Mouse (Mus musculus) spleen, postnatal 10 days (tissue): ENCODE measurements around the gene a.

Experiments used
- DNase-seq, 2 experiments: peaks; one replicate each; pipeline ENCODE4 v3.0.0; 2021 to 2022; ENCODE audit warnings: low spot score in 2 of 2

a gene

DNA sequence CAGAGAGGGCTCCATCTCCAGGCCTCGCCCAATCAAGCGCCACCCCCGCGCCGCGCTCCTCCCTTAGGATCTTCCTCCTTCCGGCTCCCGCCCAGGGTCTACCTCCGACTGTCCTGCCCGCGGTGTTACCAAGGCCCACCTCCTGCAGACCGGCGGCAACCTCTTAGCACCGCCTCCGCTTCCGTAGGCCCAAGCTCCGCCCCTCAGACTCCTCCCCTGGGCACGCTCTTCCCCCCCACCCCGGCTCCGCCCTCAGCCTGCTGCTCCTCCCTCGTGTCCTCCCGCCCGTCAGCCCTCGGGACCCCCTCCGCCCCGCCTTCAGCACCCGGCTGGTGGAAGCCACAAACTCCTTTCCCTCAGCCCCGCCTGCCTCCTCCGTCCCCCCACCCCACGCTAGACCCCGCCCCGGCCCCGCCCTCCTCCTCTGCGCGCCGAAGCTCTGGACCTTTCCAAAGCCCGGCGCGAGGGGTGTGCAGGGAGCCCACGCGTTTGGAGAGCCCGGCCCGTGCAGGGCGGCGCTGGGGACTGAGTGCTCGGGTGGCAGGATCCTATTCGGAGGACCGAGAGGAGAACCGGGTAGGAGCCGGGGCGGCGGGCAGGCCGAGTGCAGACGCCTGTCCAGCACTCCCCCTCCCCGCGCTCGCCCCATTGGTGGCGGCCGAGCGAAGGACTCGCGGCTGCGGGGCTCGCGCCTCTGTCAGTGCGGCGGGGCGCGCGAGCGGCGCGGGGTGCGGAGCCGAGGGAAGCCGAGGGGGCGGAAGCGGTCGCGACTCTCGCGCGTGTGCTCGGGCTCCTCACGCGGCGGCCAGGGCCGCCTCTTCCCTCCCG, at the start of gene a, which contains the start of gene Raly:
Gene a (plus strand): TSS at position 747 of the 828 bp plus-strand sequence.
Gene Raly (plus strand): TSS at position 441 of the 828 bp plus-strand sequence.
- DNase-seq, result peak; percentile 96 to 99

DNA sequence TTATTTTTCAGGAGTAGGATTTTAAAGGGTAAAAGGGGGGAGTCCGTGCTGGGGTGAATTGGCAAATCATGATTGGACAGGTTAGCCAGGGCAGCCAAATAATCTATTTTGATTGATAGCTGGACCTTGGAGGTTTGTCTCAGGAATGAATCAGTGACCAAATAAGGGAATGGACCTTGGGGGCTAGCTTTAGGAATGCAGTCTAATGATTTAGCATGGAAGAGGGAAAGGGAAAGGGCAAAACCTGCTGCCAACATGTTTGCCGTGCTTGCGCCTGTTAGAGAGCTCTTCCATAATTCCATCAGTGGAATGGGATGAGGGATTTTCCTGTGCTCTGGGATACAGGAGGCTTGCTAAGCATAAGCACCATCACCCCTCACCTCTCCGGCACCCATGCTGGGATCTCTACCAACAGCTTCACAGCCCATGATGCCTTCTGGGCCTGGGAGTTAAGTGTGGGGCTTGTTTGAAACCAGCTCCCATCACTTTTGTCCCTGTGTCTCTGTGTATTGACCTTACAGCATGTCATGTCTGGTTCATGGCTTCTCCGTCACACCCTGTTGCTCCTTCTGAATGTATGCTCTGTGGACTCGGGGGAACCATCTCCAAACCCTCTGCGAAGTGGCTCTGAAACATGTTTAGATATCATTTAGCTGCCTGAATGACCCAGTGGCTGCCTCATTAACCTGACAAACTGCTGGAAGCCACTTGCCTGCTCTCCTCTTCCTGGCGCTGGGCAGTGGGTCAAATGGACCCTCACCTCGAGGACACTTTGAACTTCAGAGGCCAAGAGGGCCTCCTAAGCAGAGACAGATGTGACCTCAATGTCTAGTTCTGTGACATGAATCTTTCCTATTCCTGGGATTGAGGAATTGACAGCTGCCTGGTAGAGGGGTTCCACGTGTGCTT, 48.0 kb upstream of the a start:
- DNase-seq, result no peak

DNA sequence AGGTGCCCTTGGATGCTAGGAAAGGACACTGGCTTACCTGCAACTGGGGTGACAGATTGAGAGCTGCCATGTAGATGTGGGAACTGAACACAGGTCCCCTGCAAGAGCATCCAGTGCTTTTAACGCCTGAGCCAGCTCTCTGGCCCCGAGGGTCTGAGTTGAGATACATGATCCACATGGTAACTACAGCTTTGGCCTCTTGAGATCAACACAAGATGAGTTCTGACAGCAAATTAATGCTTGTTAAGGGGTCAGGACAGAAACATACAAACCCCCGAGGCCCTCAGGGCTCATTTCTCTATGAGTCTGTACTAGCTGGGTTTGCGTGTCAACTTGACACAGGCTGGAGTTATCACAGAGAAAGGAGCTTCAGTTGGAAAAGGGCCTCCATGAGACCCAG, 47.3 kb upstream of the a start:
- no peak for DNase-seq

DNA sequence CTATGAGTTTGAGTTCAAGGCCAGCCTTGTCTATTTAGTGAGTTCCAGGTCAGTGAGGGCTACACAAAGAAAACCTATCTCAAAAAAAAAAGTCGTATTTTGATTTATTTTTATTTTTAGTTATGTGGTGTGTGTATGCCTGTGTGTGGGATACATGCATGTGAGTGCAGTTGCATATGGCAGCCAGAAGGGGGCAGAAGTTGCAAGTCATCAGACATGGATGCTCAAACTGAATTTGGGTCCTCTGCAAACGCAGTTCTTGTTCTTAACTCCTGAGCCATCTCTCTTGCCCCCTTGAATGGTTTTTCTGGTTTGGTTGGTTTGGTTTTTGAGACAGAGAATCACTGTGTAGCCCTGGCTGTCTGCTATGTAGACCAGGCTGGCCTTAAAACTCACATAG, 42.8 kb upstream of the a start:
- DNase-seq, result no peak

DNA sequence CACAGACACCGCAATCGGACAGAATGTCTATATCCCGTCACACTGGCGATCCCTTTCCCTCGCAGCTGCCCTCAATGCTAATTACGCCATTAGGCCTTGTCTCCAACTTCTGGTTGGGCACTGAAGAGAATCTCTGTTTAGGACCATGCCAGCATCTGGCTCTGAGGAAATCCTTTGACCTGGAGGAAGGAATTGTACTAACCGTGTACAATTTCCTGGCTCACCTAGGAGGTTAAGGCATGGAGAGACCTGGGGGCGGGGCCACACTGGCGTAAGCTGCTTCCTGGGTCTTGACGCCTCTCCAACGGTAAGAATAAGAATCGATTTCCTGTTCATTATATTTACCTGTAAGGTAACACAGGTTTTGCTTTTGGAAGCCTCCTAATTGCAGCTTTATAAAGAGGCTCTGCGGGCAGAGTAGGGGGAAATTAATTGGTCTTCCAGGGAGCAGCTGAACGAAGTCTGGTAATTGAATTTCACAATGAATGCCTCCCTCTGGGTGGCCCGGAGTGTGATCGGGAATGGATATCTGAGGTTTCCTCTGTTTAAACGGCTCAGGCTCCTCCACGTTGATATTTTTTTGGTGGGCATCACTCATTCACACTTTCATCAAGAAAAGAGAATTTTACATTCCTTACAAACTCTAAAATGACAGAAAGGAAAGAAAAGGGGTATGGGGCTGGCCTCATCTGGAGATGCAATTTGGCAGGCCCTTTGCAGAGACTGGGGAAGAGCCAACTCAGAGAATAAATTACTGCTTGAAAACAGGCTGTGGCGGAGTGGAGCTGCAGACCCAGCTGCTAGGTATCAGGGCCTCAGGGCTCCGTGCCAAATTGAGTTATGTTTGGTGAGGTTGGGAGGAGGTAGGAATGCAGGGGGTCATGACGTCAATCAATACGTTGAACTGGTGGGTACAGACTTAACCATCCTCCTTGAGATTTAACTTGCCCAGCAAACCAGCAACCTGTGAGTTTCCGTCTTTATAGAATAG, 41.9 kb upstream of the a start:
- no peak for DNase-seq

DNA sequence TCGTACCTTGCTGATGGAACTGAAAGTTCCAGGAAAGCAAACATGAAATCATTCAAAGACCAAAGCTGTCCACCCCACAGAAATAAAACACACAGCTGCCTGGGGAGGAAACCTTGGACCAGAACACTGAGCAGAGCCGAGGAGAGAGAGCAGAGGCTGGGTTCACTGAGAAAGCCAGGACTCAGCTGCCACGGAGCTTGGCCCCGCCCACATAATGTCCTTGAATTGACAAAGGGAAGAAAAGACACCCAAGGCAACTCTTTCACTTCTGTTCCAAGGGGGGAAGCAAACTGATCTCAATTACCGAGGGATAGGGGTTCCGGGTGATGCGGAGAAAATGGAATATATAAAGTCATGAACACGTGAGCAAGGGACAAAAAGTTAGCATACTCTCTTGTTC, 39.3 kb upstream of the a start:
- no peak for DNase-seq

DNA sequence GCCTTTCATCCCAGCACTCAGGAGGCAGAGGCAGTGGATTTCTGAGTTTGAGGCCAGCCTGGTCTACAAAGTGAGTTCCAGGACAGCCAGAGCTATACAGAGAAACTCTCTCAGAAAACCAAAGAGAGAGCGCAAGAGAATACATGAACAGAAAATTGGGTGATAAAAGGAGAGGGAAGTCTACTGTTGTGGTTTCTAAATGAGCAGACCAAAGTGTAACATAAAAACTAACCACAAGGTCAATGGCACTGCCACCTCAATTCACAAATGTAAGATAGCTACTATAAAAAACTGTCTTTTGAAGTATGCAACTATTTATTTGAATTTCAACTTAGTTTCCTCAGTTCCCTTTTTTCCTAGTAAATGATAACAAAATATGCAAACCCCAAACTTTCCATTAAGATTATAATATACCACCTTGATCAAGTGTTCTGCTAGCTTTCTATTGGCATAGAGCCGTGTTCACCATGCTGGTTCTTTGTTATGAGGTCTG, 37.1 kb upstream of the a start:
- DNase-seq, result no peak

DNA sequence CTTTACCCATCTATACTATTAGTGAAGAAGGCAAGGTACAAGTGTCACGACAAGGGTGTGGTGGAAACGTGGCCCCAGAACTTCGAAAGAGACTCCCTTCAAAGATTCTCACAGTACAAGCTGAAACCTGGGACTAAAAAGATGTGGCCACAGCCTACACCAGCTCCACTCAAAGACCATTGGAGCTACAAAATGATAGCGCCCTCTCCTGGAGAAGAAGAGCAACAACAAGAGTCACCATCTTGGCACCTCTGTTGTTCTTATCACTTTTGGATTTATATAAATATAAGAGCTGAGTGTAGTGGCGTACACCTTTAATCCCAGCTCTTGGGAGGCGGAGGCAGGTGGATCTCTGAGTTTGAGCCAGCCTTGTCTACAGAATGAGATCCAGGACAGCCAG, 35.4 kb upstream of the a start:
- no peak for DNase-seq

DNA sequence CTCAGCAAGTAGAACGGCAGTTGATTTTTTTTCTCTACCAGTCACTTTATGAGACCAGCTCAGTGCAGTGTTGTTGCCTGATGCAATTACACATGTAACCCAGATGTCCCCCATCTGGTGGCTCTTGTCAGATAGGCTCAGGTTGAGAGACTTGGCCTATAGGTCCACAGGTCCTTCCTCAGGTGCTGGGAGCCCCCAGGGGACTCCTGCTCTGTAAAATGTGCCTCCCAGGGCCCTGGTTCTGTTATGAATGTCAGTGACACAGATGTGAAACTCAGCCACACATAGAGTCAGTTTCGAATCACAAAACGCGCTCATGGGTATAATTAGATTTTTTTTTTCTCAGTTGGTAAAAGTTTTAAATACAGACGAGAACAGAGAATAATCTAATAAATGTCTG, 33.5 kb upstream of the a start:
- peak in 1 of 2 experiments; percentile 22 for DNase-seq

DNA sequence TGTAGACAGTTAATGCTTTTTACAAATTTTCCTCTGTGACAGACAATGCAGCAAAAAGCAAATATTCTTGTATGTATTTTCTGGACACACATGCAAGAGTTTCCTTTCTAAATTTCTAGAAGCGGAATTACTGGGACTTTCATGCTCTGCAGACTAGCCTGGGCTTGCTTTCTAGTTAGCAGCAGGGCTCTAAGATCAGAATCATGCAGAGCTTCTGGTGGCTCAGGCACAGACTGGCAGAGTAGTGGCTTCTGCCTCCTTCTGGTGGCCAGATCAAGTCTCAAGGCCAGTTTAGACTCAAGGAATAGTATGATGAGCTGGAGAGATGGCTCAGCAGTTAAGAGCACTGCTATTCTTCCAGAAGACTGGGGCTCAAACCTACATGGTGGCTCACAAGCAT, 32.7 kb upstream of the a start:
- DNase-seq, result no peak

DNA sequence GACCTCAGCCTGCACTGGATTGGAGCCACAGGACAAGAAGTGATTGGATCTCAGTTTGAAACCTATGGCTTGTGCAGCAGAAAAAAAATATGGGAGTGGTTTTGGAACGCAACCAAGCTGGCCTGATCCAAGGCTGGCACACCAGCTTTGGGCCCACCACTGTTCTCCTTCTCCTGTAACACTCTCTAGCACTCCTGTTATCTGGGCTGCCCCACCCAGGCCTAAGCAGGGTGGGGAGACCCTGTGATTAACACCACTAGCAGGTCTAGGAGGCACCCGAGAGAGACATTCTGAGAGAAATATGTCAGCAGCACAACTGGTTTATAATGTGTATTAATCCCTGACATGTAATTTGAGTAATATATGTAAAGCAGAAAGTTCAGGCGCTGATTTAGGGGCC, 28.0 kb upstream of the a start:
- DNase-seq, result no peak

DNA sequence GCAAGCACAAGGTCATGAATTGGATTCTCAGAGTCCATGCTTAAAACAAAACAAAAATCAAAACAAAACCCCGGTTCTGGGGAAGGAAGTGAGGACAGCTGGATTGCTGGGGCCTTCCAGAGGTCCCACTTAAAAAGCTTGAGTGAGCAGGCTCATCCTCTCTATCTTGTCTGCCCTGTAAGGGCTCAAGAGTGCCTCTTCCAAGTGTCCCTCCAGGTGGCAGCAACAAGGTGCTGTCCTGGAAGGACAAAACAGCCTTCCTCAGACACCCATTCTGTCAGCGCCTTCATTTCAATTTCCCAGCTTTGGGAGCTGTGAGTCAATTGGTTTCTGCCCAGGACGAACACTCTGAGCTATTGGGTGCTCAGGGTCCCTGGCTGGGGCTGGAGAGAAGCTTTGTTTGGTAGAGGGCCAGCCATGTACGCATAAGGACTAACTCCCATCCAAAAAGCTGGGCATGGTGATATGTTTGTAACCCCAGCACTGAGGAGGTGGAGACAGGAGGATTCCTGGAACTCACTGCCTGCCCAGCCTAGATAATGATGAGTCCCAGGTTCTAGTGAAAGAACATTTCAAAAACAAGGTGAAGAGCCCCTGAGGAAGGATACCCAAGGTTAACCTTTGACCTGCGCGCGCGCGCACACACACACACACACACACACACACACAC, 26.2 kb upstream of the a start:
- DNase-seq, result peak; percentile 35 to 36

DNA sequence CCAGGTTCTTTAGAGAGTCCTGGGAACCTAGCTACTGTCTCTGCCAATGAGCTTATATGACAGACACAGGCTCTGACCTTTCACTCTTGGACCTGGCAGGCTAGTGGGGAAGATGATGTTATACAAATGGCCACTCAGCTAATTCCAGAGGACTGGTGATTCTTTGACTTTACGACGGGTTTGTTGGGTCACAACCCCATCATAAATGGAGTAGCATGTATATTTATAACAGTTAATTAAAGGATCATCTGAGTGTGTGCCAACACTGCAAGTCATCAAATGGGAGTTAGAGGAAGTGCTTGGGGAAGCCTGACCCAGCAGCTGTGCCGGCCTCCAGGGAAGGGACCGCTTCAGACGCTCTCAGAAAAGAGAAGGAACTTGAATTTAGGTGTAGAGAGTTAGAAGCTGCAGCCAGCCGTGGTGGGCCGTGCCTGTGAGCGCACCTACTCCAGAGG, 25.6 kb upstream of the a start:
- peak in 1 of 2 experiments; percentile 31 for DNase-seq

DNA sequence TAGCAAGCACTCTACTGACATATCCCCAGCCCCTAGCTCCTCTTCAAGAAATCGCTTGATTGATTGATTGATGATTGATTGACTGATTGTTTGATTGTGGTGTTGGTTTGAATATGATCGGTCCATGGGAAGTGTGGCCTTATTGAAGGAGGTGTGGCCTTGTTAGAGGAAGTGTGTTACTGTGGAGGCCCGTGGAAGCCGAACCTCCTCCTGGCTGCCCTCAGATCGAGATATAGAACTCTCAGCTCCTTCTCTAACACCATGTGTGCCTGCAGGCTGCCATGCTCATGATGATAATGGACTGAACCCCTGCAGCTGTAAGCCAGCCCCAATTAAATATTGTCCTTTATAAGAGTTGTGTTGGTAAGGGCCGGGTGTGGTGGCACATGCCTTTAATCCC, 24.2 kb upstream of the a start:
- no peak for DNase-seq

DNA sequence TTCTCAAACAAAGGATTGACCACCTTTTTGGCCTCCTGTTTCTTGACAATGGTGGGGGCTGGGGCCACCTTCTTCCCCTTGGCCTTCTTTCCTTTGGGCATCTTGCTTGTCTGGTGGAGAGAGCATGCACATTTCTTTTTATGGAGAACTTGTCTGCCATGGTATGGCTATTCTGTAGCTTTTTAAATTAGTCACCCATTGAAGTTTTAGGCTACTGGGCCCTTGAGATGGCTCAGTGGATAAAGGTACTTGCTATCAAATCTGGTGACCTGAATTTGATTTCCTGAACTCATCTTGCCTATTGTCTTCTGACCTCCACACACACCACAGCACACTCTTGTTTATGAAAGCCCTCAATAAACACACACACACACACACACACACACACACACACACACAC, 21.3 kb upstream of the a start, which contains the start of gene Gm14214:
Gene Gm14214 (minus strand): TSS at position 101 of the 400 bp plus-strand sequence.
- no peak for DNase-seq

DNA sequence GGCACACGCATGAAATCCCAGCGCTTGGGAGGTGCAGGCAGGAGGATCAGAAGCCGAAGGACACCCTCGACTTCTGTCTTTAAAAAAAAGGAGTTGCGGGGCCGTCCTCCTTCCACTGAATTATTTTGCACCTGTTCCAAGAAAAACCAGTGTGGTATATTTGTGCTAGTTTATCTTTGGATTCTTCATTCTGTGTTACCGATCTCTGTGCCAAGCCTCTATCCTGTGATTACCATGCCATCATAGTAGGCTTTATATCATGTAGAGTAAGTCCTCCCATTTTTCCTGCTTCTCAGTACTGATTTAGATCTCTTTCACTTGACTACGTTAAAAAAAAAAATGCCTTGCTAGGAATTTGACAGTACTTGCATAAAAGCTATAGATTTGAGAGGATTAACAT, 19.6 kb upstream of the a start:
- DNase-seq, result no peak

DNA sequence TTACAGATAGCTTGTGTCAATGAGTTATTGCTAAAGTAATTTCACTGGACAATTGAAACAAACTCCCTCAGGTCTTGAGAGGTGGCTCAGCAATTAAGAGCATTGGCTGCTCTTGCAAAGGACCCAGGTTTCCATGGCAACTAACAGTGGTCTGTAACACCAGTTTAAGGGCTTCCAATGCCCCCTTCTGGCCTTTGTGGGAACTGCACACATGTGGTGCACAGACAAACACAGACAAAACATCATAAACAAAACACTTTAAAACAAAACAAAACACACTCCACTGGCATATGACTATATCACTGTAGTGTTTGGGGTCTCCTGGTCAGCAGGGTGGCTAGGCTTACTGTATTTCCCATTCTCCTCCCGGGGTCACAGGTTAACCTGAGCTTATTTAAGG, 17.2 kb upstream of the a start:
- peak in 1 of 2 experiments; percentile 67 for DNase-seq

DNA sequence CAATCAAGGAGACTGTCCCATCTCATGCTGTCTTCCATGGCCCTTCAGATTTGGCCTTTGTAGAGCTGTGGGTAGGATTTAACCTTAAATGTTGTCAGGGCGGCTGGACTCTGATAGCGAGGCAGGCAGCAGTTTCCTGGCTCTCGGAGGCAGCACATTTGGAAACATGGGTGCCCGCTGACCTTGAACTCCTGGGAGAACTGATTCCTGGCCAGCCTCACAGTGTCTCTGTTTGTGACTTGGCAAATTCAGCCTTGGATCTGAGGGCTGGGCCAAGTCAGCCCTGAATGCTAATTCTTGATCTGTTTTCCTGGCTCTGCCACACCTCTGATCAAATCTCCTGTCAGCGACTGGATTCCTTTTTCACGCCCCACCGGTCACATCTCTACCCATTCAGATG, 14.7 kb upstream of the a start:
- no peak for DNase-seq

DNA sequence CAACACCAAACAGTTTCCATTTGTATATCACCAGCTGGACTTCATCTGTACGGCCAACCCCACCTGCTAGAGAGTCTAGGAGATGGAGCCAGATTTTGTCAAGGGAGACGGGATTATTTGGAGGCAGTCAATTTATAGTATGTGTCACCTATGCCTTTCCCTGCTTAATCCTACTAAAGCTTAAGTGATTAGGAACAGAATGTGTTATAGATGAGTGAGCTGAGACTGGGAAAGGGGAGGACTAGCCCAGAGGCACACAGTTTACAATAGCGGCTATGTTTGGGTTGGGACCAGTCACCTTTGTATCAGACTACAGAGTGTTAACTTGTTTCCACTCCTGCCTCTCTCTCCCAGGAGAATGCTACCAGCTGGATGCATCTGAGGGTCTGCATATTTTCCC, 11.6 kb upstream of the a start:
- DNase-seq, result no peak

DNA sequence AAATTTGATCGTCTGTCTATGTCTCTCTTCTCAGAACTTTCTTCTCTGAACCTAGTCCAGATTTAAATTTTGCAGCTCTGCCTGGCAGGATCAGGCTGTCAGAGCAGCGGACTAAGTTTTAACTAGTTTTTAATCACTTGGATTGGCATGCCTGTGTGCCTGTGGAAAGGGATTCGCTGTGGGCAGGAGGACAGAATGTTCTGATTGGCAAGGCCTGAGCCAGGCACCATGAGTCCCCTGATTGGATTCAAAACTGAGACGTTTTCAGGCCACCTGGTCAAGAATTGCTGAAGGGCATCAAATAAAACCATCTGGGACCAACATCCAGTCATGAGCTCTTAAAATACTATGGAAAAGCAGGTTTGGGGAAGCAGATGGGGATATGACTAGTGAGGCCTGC, 8.8 kb upstream of the a start:
- no peak for DNase-seq
